Mouse (Mus musculus): ENCODE results near the gene Fkbp9. TPM values are rescaled to one million over a fixed set of nuclear protein-coding genes. Genes with fewer than 3 reads are reported as not detected.
A peak's percentile ranks its signal among the peaks of the same experiment; 100 is the strongest.

The Fkbp9 gene
- polyA plus RNA-seq, 1 experiment from 2014 or later, result 38.0 TPM

DNA sequence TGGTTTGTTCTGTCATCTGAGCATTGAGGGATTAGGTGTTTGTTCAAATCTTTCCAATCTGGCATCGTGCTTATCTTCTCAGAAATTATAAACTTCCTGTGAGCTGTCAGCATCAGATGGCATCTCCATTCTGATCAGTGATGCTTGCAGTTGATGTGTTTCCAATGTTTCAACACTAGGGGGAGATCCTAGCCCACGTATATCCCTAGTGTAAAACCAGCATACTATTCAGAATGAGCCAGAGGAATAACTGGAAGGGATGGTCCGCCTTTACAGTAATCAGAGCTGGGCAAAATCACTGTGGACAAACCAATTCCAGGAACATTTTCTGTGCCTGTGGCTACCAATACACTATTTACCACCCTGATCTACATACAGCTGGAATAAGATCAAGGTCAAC lies 23.2 kb upstream of the Fkbp9 start:
- Histone ChIP-seq H3K9me3 (ENCODE audit: control insufficient read depth) (no peaks in the 10 kb centered on the region), H3K4me3 (ENCODE audit: low read depth, low read length) (no peak overlapping the region), H3K27me3 (replicated peaks; ENCODE audit: control insufficient read depth, insufficient read depth, low read length) (no peaks in the 10 kb centered on the region), H3K4me1 (replicated peaks; ENCODE audit: control insufficient read depth, insufficient read depth, low read length) (no peaks in the 10 kb centered on the region), H3K9ac (ENCODE audit: low read depth, low read length) (no peak overlapping the region), H3K4me2 (replicated peaks; ENCODE audit: low read depth) (no peak overlapping the region), H3K36me3 (ENCODE audit: control insufficient read depth, insufficient read depth) (no peaks in the 10 kb centered on the region), H3K27ac (ENCODE audit: low read depth, low read length) (no peak overlapping the region)
- WGBS, result 12% methylated on average over 3 of the region's 3 CpGs
- peak; percentile 93 for TF ChIP-seq CTCF (IDR thresholded peaks at IDR 0.05; ENCODE audit: low read depth)
- peak; percentile 56; the same call in 1 of the 2 replicates for ATAC-seq

- WGBS, result 72% methylated on average over 2 of the region's 2 CpGs
- Histone ChIP-seq H3K4me1 (replicated peaks; ENCODE audit: control insufficient read depth, insufficient read depth, low read length) (no peaks in the 10 kb centered on the region), H3K36me3 (ENCODE audit: control insufficient read depth, insufficient read depth) (no peaks in the 10 kb centered on the region), H3K27me3 (replicated peaks; ENCODE audit: control insufficient read depth, insufficient read depth, low read length) (no peaks in the 10 kb centered on the region), H3K4me2 (replicated peaks; ENCODE audit: low read depth) (no peak overlapping the region), H3K9me3 (ENCODE audit: control insufficient read depth) (no peaks in the 10 kb centered on the region), H3K4me3 (ENCODE audit: low read depth, low read length) (no peak overlapping the region), H3K27ac (ENCODE audit: low read depth, low read length) (no peak overlapping the region), H3K9ac (ENCODE audit: low read depth, low read length) (no peak overlapping the region)
- TF ChIP-seq CTCF (IDR thresholded peaks at IDR 0.05; ENCODE audit: low read depth), result no peak
- ATAC-seq, result no peak
Observed at GRCm38 (mm10) chr6:56813332-56813731, 18.5 kb upstream of the Fkbp9 start.

GRCm38 (mm10) chr6:56818436-56819123 lies 13.3 kb upstream of the Fkbp9 start:
- Histone ChIP-seq H3K36me3 (ENCODE audit: control insufficient read depth, insufficient read depth) (no peaks in the 10 kb centered on the region), H3K4me1 (replicated peaks; ENCODE audit: control insufficient read depth, insufficient read depth, low read length) (no peaks in the 10 kb centered on the region), H3K9me3 (ENCODE audit: control insufficient read depth) (no peaks in the 10 kb centered on the region), H3K4me2 (replicated peaks; ENCODE audit: low read depth) (no peak overlapping the region), H3K9ac (ENCODE audit: low read depth, low read length) (no peak overlapping the region), H3K27ac (ENCODE audit: low read depth, low read length) (no peak overlapping the region), H3K27me3 (replicated peaks; ENCODE audit: control insufficient read depth, insufficient read depth, low read length) (no peaks in the 10 kb centered on the region), H3K4me3 (ENCODE audit: low read depth, low read length) (no peak overlapping the region)
- TF ChIP-seq CTCF (IDR thresholded peaks at IDR 0.05; ENCODE audit: low read depth), result no peak
- no peak for ATAC-seq
- WGBS, result 83% methylated on average over 5 of the region's 5 CpGs

DNA sequence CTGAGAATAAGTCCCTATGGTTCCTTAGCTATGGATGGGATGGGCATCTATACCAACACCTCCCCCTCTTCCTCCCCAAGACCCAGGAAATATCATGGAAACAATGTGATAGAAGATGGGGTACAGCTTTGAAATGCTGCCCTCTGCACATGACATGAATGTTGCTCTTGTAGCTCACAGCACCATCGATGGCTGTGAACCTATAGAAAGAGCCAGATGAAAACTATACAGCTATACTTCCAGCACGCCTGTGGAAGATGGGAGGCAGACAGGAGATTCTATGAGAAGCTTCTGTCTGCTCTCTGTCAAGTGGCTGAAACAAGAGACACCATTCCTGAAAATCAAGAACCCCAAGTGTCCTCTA lies 12.8 kb upstream of the Fkbp9 start:
- H3K27ac ChIP-seq (ENCODE audit: low read depth, low read length), result no peak overlapping the region
- TF ChIP-seq CTCF (IDR thresholded peaks at IDR 0.05; ENCODE audit: low read depth), result no peak
- no peaks in the 10 kb centered on the region for H3K9me3 ChIP-seq (ENCODE audit: control insufficient read depth)
- ATAC-seq, result no peak
- H3K27me3 ChIP-seq (replicated peaks; ENCODE audit: control insufficient read depth, insufficient read depth, low read length), result no peaks in the 10 kb centered on the region
- H3K9ac ChIP-seq (ENCODE audit: low read depth, low read length), result no peak overlapping the region
- no peak overlapping the region for H3K4me2 ChIP-seq (replicated peaks; ENCODE audit: low read depth)
- no peaks in the 10 kb centered on the region for H3K4me1 ChIP-seq (replicated peaks; ENCODE audit: control insufficient read depth, insufficient read depth, low read length)
- 89% methylated on average over 2 of the region's 2 CpGs for WGBS
- H3K36me3 ChIP-seq (ENCODE audit: control insufficient read depth, insufficient read depth), result no peaks in the 10 kb centered on the region
- H3K4me3 ChIP-seq (ENCODE audit: low read depth, low read length), result no peak overlapping the region

- no peak for TF ChIP-seq CTCF (IDR thresholded peaks at IDR 0.05; ENCODE audit: low read depth)
- WGBS, result 45% methylated on average over 3 of the region's 3 CpGs
- H3K27ac ChIP-seq (ENCODE audit: low read depth, low read length), result no peak overlapping the region
- H3K4me3 ChIP-seq (ENCODE audit: low read depth, low read length), result no peak overlapping the region
- no peaks in the 10 kb centered on the region for H3K36me3 ChIP-seq (ENCODE audit: control insufficient read depth, insufficient read depth)
- no peaks in the 10 kb centered on the region for H3K27me3 ChIP-seq (replicated peaks; ENCODE audit: control insufficient read depth, insufficient read depth, low read length)
- no peak for ATAC-seq
- H3K9me3 ChIP-seq (ENCODE audit: control insufficient read depth), result no peaks in the 10 kb centered on the region
- no peak overlapping the region for H3K9ac ChIP-seq (ENCODE audit: low read depth, low read length)
- H3K4me1 ChIP-seq (replicated peaks; ENCODE audit: control insufficient read depth, insufficient read depth, low read length), result no peaks in the 10 kb centered on the region
- H3K4me2 ChIP-seq (replicated peaks; ENCODE audit: low read depth), result no peak overlapping the region
Observed at GRCm38 (mm10) chr6:56825657-56826056, 6.2 kb upstream of the Fkbp9 start.

DNA sequence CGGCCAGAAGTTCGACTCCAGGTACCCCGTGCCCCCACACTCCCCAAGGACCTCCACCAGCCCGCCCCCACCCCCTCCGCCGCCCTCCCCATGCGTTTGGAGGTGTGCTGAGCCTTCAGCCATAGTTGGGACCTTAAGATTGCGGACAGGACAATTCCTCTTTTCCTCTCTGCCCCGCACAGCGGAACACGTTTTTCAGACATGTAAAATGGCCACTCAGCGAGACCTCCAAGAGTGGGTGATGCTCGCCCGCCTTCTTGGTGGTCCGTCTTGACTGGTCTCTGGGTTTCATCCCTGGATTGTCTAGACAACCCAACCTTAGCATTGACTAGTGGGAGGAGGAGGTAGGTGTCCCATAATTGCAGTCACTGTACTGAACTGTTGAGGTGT lies 543 bp downstream of the Fkbp9 start:
- Histone ChIP-seq H3K4me1 (replicated peaks; ENCODE audit: control insufficient read depth, insufficient read depth, low read length) (no peaks in the 10 kb centered on the region), H3K4me2 (replicated peaks; ENCODE audit: low read depth) (peak overlapping the region; percentile 92), H3K27me3 (replicated peaks; ENCODE audit: control insufficient read depth, insufficient read depth, low read length) (no peaks in the 10 kb centered on the region), H3K36me3 (ENCODE audit: control insufficient read depth, insufficient read depth) (no peaks in the 10 kb centered on the region), H3K4me3 (ENCODE audit: low read depth, low read length) (peak overlapping the region; percentile 62), H3K9me3 (ENCODE audit: control insufficient read depth) (no peaks in the 10 kb centered on the region), H3K27ac (ENCODE audit: low read depth, low read length) (peak overlapping the region; percentile 58), H3K9ac (ENCODE audit: low read depth, low read length) (peak overlapping the region; percentile 54)
- ATAC-seq, result no peak; the same call in 1 of the 2 replicates
- no peak for TF ChIP-seq CTCF (IDR thresholded peaks at IDR 0.05; ENCODE audit: low read depth)
- 7% methylated on average over 15 of the region's 15 CpGs for WGBS

Data from intestine, postnatal 0 days (tissue).